Mouse (Mus musculus): ENCODE measurements around the gene Lemd1. TPM values are rescaled to one million over a fixed set of nuclear protein-coding genes. Genes with fewer than 3 reads are reported as not detected.
"Not testable (repeated sequence)": the region's sequence is repeated elsewhere in the genome, so short reads cannot be mapped to it uniquely, and the experiment has no call there.

The Lemd1 gene
- polyA plus RNA-seq, 1 experiment from 2014 or later = 1.3 TPM

GRCm38 (mm10) chr1:132268418-132269060, 77.3 kb downstream of the Lemd1 start:
- H3K9me3 ChIP-seq (replicated peaks) = no peaks in the 10 kb centered on the region
- 68% methylated on average over 7 of the region's 7 CpGs for WGBS
- H3K27ac ChIP-seq = no peak overlapping the region
- H3K4me1 ChIP-seq = peaks cover 41% of the 10 kb centered on the region
- H3K36me3 ChIP-seq = no peaks in the 10 kb centered on the region
- H3K27me3 ChIP-seq (ENCODE audit: low read depth, poor library complexity, severe bottlenecking) = no peaks in the 10 kb centered on the region
- no peak for DNase-seq (ENCODE audit: low spot score)
- H3K4me3 ChIP-seq = no peak overlapping the region

GRCm38 (mm10) chr1:132271237-132271636, 80.0 kb downstream of the Lemd1 start:
- Histone ChIP-seq H3K27me3 (ENCODE audit: low read depth, poor library complexity, severe bottlenecking) (no peaks in the 10 kb centered on the region), H3K4me3 (no peak overlapping the region), H3K9me3 (replicated peaks) (no peaks in the 10 kb centered on the region), H3K27ac (no peak overlapping the region), H3K36me3 (no peaks in the 10 kb centered on the region), H3K4me1 (peaks cover 30% of the 10 kb centered on the region)
- 85% methylated on average over 3 of the region's 3 CpGs for WGBS
- no peak for DNase-seq (ENCODE audit: low spot score)

DNA sequence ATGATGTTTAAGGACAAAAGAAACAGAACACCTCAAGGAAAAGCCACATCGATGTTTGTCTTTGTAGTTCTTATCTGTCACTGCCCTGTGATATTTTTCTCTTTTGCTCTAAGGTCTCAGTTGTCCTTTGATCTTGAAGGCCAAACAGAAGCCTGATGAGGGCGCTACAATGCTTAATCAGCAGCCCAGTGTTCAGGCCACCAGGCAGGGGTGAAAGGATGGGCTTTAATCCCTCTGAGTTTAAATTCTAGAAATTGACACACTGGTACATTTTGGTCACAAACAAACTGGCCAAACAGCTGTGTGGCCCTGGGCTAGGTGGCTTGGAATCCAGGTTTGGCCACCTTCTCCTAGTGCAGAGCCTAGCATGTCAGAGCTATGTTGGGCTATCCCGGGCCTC, 85.5 kb downstream of the Lemd1 start:
- no peak overlapping the region for H3K4me3 ChIP-seq
- H3K27ac ChIP-seq = no peak overlapping the region
- DNase-seq (ENCODE audit: low spot score) = no peak
- no peaks in the 10 kb centered on the region for H3K9me3 ChIP-seq (replicated peaks)
- H3K4me1 ChIP-seq = no peaks in the 10 kb centered on the region
- H3K27me3 ChIP-seq (ENCODE audit: low read depth, poor library complexity, severe bottlenecking) = no peaks in the 10 kb centered on the region
- no peaks in the 10 kb centered on the region for H3K36me3 ChIP-seq
- 62% methylated on average over 3 of the region's 3 CpGs for WGBS

DNA sequence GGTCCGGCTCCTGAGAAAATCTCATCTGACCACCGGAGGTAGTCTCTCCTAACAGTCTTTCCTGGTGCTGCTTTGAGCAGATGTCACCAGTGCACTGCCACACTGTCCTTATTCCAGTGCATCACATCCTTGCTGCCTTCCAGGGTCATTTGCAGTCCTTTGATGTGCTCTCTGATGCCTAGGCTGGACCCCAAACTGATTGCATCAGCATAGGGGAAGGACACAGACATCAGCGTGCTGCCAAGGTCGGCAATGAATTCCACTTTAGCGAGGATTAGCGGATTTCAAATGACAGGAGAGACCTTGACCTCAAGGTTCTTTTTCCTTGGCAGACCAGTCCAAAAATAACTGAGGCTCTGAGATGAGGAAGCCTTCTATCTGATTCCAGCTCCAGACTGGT, 85.9 kb downstream of the Lemd1 start:
- no peak overlapping the region for H3K4me3 ChIP-seq
- DNase-seq (ENCODE audit: low spot score) = no peak
- 57% methylated on average over 6 of the region's 6 CpGs for WGBS
- H3K27ac ChIP-seq = no peak overlapping the region
- H3K4me1 ChIP-seq = no peaks in the 10 kb centered on the region
- H3K27me3 ChIP-seq (ENCODE audit: low read depth, poor library complexity, severe bottlenecking) = no peaks in the 10 kb centered on the region
- H3K9me3 ChIP-seq (replicated peaks) = no peaks in the 10 kb centered on the region
- H3K36me3 ChIP-seq = no peaks in the 10 kb centered on the region

DNA sequence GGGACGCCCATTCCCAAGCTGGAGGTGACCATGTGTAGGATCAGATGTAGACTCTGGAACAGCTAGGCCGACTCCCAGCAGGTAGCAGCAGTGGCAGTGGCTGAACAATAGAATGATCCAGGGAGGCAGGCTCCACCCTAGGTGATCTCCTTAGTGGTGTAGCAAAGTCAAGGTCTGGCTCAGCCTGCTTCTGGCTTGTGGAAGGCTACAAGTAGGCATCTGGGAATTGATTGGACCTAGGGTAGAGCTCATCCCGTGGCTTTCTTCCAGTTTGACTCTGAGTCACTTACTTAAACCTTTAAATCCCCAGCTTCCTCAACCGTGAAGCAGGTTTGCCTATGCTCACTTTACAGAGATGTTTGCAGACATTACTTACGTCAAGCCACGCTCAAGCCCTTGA, 89.4 kb downstream of the Lemd1 start:
- H3K4me1 ChIP-seq; H3K36me3 ChIP-seq; H3K27me3 ChIP-seq (ENCODE audit: low read depth, poor library complexity, severe bottlenecking); H3K9me3 ChIP-seq (replicated peaks); H3K4me3 ChIP-seq; H3K27ac ChIP-seq; DNase-seq (ENCODE audit: low spot score): not testable (repeated sequence)
- WGBS = 76% methylated on average over 6 of the region's 6 CpGs

- H3K27ac ChIP-seq = no peak overlapping the region
- no peak for DNase-seq (ENCODE audit: low spot score)
- WGBS = 19% methylated on average over 8 of the region's 8 CpGs
- no peaks in the 10 kb centered on the region for H3K4me1 ChIP-seq
- no peak overlapping the region for H3K4me3 ChIP-seq
- H3K27me3 ChIP-seq (ENCODE audit: low read depth, poor library complexity, severe bottlenecking) = no peaks in the 10 kb centered on the region
- H3K9me3 ChIP-seq (replicated peaks) = no peaks in the 10 kb centered on the region
- H3K36me3 ChIP-seq = no peaks in the 10 kb centered on the region
Observed at GRCm38 (mm10) chr1:132281523-132282176, 90.4 kb downstream of the Lemd1 start.

GRCm38 (mm10) chr1:132282177-132282536, 90.9 kb downstream of the Lemd1 start:
- no peaks in the 10 kb centered on the region for H3K36me3 ChIP-seq
- DNase-seq (ENCODE audit: low spot score) = no peak
- 0 out of 2 replicates have a peak, but pooled peaks cover 1% of the 10 kb centered on the region for H3K27me3 ChIP-seq (ENCODE audit: low read depth, poor library complexity, severe bottlenecking)
- H3K4me3 ChIP-seq = no peak overlapping the region
- no peak overlapping the region for H3K27ac ChIP-seq
- no peaks in the 10 kb centered on the region for H3K4me1 ChIP-seq
- H3K9me3 ChIP-seq (replicated peaks) = no peaks in the 10 kb centered on the region
- WGBS = 88% methylated on average over 2 of the region's 2 CpGs

DNA sequence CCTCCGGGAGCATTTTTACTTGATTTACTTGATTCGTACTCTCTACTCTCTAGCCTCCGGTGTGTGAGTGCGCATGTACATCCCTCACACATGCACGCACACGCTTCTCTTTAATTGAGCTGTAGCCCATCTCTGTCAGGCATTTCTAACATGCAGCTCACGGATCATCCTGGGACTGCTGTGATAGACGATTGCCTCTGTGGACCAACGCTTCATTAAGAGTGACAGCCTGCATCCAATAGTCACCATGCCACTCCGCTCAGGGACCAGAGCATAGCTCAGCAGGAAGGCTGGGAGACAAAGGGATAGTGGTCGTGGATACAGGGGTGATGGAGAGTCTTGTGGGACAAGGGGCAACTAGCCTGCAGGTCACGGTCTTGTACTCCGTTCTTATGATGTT, 91.8 kb downstream of the Lemd1 start:
- Histone ChIP-seq H3K27me3 (ENCODE audit: low read depth, poor library complexity, severe bottlenecking) (peaks cover 8% of the 10 kb centered on the region; the same call in 1 of the 2 replicates), H3K4me1 (0 out of 2 replicates have a peak, but pooled peaks cover under 1% of the 10 kb centered on the region), H3K36me3 (no peaks in the 10 kb centered on the region), H3K27ac (no peak overlapping the region), H3K9me3 (replicated peaks) (no peaks in the 10 kb centered on the region), H3K4me3 (no peak overlapping the region)
- 79% methylated on average over 13 of the region's 13 CpGs for whole genome bisulfite sequencing
- no peak for DNase-seq (ENCODE audit: low spot score)

- no peaks in the 10 kb centered on the region for H3K9me3 ChIP-seq (replicated peaks)
- DNase-seq (ENCODE audit: low spot score) = no peak
- H3K36me3 ChIP-seq = no peaks in the 10 kb centered on the region
- H3K4me3 ChIP-seq = no peak overlapping the region
- peaks cover 24% of the 10 kb centered on the region for H3K27me3 ChIP-seq (ENCODE audit: low read depth, poor library complexity, severe bottlenecking)
- peaks cover 20% of the 10 kb centered on the region for H3K4me1 ChIP-seq
- 88% methylated on average over 1 of the region's 1 CpGs for WGBS
- no peak overlapping the region for H3K27ac ChIP-seq
Observed at GRCm38 (mm10) chr1:132286735-132287134, 95.5 kb downstream of the Lemd1 start.

GRCm38 (mm10) chr1:132287445-132287844, 96.2 kb downstream of the Lemd1 start:
- no peak for DNase-seq (ENCODE audit: low spot score)
- no peaks in the 10 kb centered on the region for H3K9me3 ChIP-seq (replicated peaks)
- peaks cover 27% of the 10 kb centered on the region for H3K4me1 ChIP-seq
- WGBS = 80% methylated on average over 2 of the region's 2 CpGs
- H3K27me3 ChIP-seq (ENCODE audit: low read depth, poor library complexity, severe bottlenecking) = peaks cover 24% of the 10 kb centered on the region
- no peak overlapping the region for H3K4me3 ChIP-seq
- H3K36me3 ChIP-seq = no peaks in the 10 kb centered on the region
- H3K27ac ChIP-seq = no peak overlapping the region

DNA sequence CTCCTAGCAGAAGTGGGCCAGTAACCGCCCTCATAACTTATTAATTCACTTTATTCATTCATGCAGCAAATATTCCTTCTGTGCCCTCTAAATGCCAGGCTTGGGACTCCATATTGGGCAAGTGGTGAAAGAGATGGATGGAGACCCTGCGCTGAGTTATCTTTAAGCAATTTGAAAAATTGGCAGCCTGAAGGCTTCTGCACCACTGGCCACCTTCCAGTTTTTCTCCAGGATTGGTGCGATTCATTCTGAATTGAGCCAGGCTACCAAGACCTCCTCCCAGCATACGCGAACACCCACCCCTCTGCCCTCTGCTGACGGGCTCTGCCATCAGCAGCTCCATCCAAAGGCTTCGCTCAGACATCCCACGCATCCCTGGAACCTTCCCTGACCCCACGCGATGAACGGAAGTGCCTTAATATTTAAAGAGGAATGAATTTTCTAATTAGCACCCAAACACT, 96.8 kb downstream of the Lemd1 start:
- Histone ChIP-seq H3K36me3 (no peaks in the 10 kb centered on the region), H3K27ac (no peak overlapping the region), H3K4me1 (peaks cover 32% of the 10 kb centered on the region), H3K27me3 (ENCODE audit: low read depth, poor library complexity, severe bottlenecking) (peaks cover 24% of the 10 kb centered on the region), H3K9me3 (replicated peaks) (no peaks in the 10 kb centered on the region), H3K4me3 (no peak overlapping the region)
- no peak for DNase-seq (ENCODE audit: low spot score)
- 17% methylated on average over 11 of the region's 11 CpGs for WGBS

DNA sequence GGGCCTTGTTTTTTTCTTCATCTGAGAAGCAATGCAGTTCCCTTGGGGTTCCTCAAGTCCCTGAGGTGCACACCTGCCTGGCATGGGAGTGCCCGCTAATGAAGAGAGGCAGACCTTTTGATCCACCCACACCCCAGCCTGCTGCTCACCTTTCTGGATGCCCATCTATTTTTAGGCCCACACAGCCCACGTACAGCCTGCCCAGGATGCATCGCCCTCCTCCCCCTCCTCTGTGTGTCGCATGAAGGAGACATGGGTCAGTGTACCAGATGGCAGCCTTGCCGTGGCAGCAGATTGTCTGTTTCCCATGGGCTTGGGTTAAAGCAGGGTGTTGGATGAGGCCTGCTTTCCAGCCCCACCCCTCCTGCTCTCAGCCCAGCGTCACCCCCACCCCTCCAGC, 98.7 kb downstream of the Lemd1 start:
- peaks cover 32% of the 10 kb centered on the region for H3K27me3 ChIP-seq (ENCODE audit: low read depth, poor library complexity, severe bottlenecking)

DNA sequence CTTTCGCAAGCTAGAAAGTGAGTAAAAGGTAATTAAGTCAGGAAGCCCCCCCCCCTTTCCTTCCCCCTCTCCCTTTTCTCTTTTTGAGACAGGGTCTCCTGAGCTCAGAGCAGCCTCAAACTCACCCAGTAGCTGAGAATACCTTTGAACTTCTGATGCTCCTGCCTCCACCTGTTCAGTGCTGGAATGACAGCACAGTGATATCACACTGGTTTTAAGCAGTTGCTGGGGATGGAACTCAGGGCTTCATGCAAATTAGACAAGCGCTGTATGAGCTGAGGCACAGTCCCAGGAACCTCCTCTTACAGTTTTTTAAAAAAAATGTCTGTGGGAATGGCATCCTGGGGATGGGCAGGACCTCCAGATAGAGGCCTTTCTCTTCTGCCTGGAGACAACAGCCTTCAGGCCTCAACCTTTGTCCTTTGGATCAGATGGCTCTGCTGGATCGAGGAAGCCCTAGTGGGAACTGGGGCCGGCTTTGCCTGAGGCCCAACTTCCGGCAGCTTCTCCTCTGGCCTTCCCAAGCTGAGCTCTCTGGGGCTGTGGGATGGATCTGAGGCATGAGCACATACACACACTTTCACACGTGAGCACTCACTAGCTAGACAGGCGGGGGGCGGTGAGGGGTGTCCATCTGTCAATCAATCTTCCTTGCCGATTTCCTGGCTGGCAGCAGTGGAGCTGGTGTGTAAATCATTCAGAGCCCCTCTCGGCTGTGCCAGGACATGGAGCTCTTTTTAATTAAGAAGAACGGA, 99.9 kb downstream of the Lemd1 start:
- Histone ChIP-seq H3K27ac (peak overlapping the region; percentile 56), H3K4me1 (peaks cover 36% of the 10 kb centered on the region), H3K4me3 (no peak overlapping the region), H3K36me3 (no peaks in the 10 kb centered on the region), H3K27me3 (ENCODE audit: low read depth, poor library complexity, severe bottlenecking) (peaks cover 43% of the 10 kb centered on the region), H3K9me3 (replicated peaks) (no peaks in the 10 kb centered on the region)
- 29% methylated on average over 11 of the region's 11 CpGs for WGBS
- DNase-seq (ENCODE audit: low spot score) = no peak

More for the DNA sequence above, 98.7 kb downstream of the Lemd1 start:
- Histone ChIP-seq H3K4me3 (no peak overlapping the region), H3K4me1 (peaks cover 36% of the 10 kb centered on the region), H3K9me3 (replicated peaks) (no peaks in the 10 kb centered on the region), H3K27ac (no peak overlapping the region), H3K36me3 (no peaks in the 10 kb centered on the region)
- WGBS = 82% methylated on average over 6 of the region's 6 CpGs
- no peak for DNase-seq (ENCODE audit: low spot score)

Measured in limb, embryonic 10.5 days (tissue).